23 mouse cellular contexts compared by ENCODE assay signal in genomic region chr3:96920991-96921390, GRCm38 (mm10). TPM values are rescaled to one million over a fixed set of nuclear protein-coding genes. Genes with fewer than 3 reads are reported as not detected.
"Had no signal": no experiment of that assay in that cellular context is flagged by ENCODE, and none has a peak within 500 bp of the region (broad histone marks: within the 10 kb centered on the region; RNA-seq: fewer than 3 reads in every experiment).

No protein-coding gene starts in this region.

- H3K36me3 ChIP-seq: lung, embryonic 15.5 days; midbrain, embryonic 13.5 days; midbrain, embryonic 15.5 days; neural tube, embryonic 12.5 days; stomach, embryonic 15.5 days had no signal

- DNase-seq: lung, adult 2 months; lung, postnatal 14 days; lung, postnatal 36 days; right cerebral cortex, postnatal 14 days; spleen, adult 18-20 months; thymus, adult 2 months; thymus, postnatal 25 days; thymus, postnatal 4 days had no signal

- H3K9ac ChIP-seq: lung, embryonic 15.5 days; midbrain, embryonic 13.5 days; midbrain, embryonic 15.5 days; neural tube, embryonic 12.5 days; stomach, embryonic 15.5 days had no signal

- H3K27me3 ChIP-seq: lung, embryonic 15.5 days; midbrain, embryonic 13.5 days; midbrain, embryonic 15.5 days; neural tube, embryonic 12.5 days; stomach, embryonic 15.5 days had no signal

- H3K9me3 ChIP-seq: lung, embryonic 15.5 days; midbrain, embryonic 13.5 days; midbrain, embryonic 15.5 days; neural tube, embryonic 12.5 days; stomach, embryonic 15.5 days had no signal

- H3K4me2 ChIP-seq: lung, embryonic 15.5 days; midbrain, embryonic 11.5 days; midbrain, embryonic 13.5 days; midbrain, embryonic 15.5 days; neural tube, embryonic 12.5 days; stomach, embryonic 15.5 days had no signal

- H3K27ac ChIP-seq: lung, embryonic 15.5 days; macrophage; midbrain, embryonic 13.5 days; midbrain, embryonic 15.5 days; neural tube, embryonic 12.5 days; stomach, embryonic 15.5 days; stomach, postnatal 0 days had no signal

- H3K4me3 ChIP-seq: lung, embryonic 15.5 days; megakaryocyte, embryonic 14.5 days; midbrain, embryonic 13.5 days; midbrain, embryonic 15.5 days; neural tube, embryonic 12.5 days; stomach, embryonic 15.5 days had no signal

- H3K4me1 ChIP-seq: lung, embryonic 15.5 days; midbrain, embryonic 13.5 days; midbrain, embryonic 15.5 days; neural tube, embryonic 12.5 days; stomach, embryonic 15.5 days had no signal

- ATAC-seq: lung, postnatal 0 days; midbrain, embryonic 13.5 days; midbrain, embryonic 15.5 days had no signal

RNA-seq across cellular contexts. Expression of gene Gja8, which starts 4.8 kb away (rescaled TPM):
- total RNA-seq: megakaryocyte progenitor cell, adult 5-6 weeks; monocyte, adult 5-6 weeks; neutrophil, adult 5-6 weeks had no signal
- polyA plus RNA-seq: lung, adult 2 months; lung, postnatal 0 days; macrophage; midbrain, embryonic 11.5 days; midbrain, embryonic 13.5 days; small intestine, adult 2 months; stomach, embryonic 15.5 days; stomach, postnatal 0 days; urinary bladder, adult 2 months had no signal

RNA-seq across cellular contexts. Expression of gene Gja5, which starts 16.5 kb away (rescaled TPM):
- total RNA-seq: megakaryocyte progenitor cell, adult 5-6 weeks; monocyte, adult 5-6 weeks; neutrophil, adult 5-6 weeks had no signal
- polyA plus RNA-seq: macrophage had no signal
